Mouse (Mus musculus) kidney, embryonic 16.5 days (tissue): ENCODE measurements at regions not wholly inside any gene's neighbourhood (a gene's known extent, or its start where the extent isn't known, plus 50 kb on each side); places are given as distances from the start of the nearest gene placed in this dataset.

Experiments used
- ATAC-seq: fragments of 200-750 bp; cut with Nextera tagmentation; 2 replicates; pipeline ENCODE4 v1.8.0; 2017; ENCODE audit warnings: moderate TSS enrichment; ENCODE audit not compliant: low FRiP score, low TSS enrichment
- H3K27ac ChIP-seq: fragments of 300-500 bp; sonication (generic); 2 replicates; pipeline ENCODE4 v1.5.1; 2014; ENCODE audit warnings: low read length
- H3K27me3 ChIP-seq: fragments of 300-500 bp; sonication (generic); 2 replicates; pipeline ENCODE4 v1.6.1; 2014; ENCODE audit warnings: low read length, control low read depth, mixed read lengths; ENCODE audit not compliant: insufficient read depth
- H3K36me3 ChIP-seq: fragments of 300-500 bp; sonication (generic); 2 replicates; pipeline ENCODE4 v1.6.1; 2014; ENCODE audit warnings: low read length, control low read depth, mixed read lengths; ENCODE audit not compliant: insufficient read depth
- H3K4me1 ChIP-seq: fragments of 300-500 bp; sonication (generic); 2 replicates; pipeline ENCODE4 v1.6.1; 2014; ENCODE audit warnings: low read length, control low read depth, mixed read lengths; ENCODE audit not compliant: insufficient read depth
- H3K4me2 ChIP-seq: fragments of 300-500 bp; sonication (generic); replicated peaks from 2 replicates; pipeline ENCODE4 v1.6.1; 2014; ENCODE audit warnings: low read depth, low read length
- H3K4me3 ChIP-seq: fragments of 300-500 bp; sonication (generic); 2 replicates; pipeline ENCODE4 v1.5.1; 2014; ENCODE audit warnings: mild to moderate bottlenecking, low read length
- H3K9ac ChIP-seq: fragments of 300-500 bp; sonication (generic); replicated peaks from 2 replicates; pipeline ENCODE4 v1.6.1; 2014; ENCODE audit warnings: low read length
- H3K9me3 ChIP-seq: fragments of 300-500 bp; sonication (generic); 2 replicates; pipeline ENCODE4 v1.6.1; 2016; ENCODE audit warnings: low read length, control low read depth
- WGBS: fragments of 180-500 bp; shearing (Covaris S2); extraction: QIAGEN DNeasy Blood & Tissue Kit; methylation state at CpG from one replicate; pipeline ENCODE4 v1.1.7; 2014; 5-methylcytosine and 5-hydroxymethylcytosine counted together

DNA sequence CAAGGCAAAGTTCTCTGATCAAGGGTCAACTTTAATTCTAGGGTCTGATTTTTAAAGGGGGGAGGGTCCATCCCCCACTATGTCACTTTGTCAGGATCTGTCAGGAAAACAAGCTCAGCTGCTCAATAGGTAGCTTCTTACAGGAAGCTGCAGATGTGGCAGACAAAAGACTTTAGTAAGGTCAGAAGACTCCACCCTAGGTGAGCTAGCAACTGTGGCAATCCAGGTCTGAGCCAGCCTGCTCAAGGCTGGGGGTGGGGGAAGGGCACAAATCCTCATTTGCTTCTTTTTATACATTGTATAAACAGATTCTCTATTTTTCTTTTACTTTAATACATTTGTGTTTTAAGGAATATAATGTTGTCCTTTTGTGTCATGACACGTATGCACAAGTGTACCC lies 1242.3 kb downstream of the Hace1 start:
- Histone ChIP-seq H3K9me3 (no peaks in the 10 kb centered on the region), H3K4me1 (no peaks in the 10 kb centered on the region), H3K4me3 (no peak overlapping the region), H3K27me3 (no peaks in the 10 kb centered on the region), H3K4me2 (no peak overlapping the region), H3K36me3 (no peaks in the 10 kb centered on the region), H3K9ac (no peak overlapping the region), H3K27ac (no peak overlapping the region)
- WGBS: 97% methylated on average over 1 of the region's 1 CpGs
- no peak for ATAC-seq

DNA sequence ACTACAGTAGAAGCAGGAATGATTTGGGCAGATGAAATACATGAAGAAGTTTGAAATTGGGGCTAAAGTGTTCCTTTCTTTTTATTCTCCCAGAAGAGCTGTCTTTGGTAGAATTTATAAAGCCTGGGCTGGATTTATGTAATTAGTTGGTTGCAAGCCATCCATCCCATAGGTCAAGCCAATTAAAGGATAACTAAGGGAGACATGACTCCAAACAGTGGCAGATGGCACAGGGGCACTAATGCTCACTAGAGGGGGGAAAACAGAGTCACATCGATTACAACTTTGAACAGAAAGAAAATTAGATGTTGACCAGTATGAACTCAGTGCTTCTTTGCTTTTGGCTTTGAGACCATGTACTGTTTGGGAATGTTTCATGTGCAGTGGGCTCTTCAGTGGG lies 1246.2 kb downstream of the Hace1 start:
- no peak for ATAC-seq
- H3K36me3 ChIP-seq: no peaks in the 10 kb centered on the region
- H3K4me2 ChIP-seq: no peak overlapping the region
- no peak overlapping the region for H3K27ac ChIP-seq
- 93% methylated on average over 1 of the region's 1 CpGs for WGBS
- no peak overlapping the region for H3K4me3 ChIP-seq
- no peaks in the 10 kb centered on the region for H3K27me3 ChIP-seq
- no peaks in the 10 kb centered on the region for H3K4me1 ChIP-seq
- no peaks in the 10 kb centered on the region for H3K9me3 ChIP-seq
- no peak overlapping the region for H3K9ac ChIP-seq

DNA sequence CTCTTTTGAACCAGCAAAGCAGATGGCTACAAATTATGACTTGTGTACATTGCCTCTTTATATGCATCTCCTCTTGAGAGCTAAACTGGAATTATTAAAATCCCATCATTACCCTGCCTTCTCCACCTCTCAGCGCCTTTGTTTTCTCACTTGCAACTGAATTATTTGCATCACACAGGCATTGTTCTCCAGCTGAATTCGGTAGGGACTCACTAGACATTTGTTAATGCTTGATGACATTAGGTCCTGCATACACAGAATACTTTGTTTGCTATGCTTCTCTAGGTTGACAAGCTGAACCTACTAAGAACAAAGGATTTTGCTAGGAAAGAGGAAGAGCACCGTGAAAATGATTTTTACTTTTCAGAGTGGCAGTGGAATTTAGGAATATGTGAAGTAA lies 1248.4 kb downstream of the Hace1 start:
- Histone ChIP-seq H3K9me3 (no peaks in the 10 kb centered on the region), H3K27me3 (no peaks in the 10 kb centered on the region), H3K4me2 (no peak overlapping the region), H3K4me1 (no peaks in the 10 kb centered on the region), H3K9ac (no peak overlapping the region), H3K4me3 (no peak overlapping the region), H3K36me3 (no peaks in the 10 kb centered on the region), H3K27ac (no peak overlapping the region)
- no peak for ATAC-seq
- 61% methylated on average over 3 of the region's 3 CpGs for WGBS

GRCm38 (mm10) chr10:46826639-46827038 lies 1249.0 kb downstream of the Hace1 start:
- Histone ChIP-seq H3K27me3 (no peaks in the 10 kb centered on the region), H3K4me2 (no peak overlapping the region), H3K27ac (no peak overlapping the region), H3K4me1 (no peaks in the 10 kb centered on the region), H3K9me3 (no peaks in the 10 kb centered on the region), H3K4me3 (no peak overlapping the region), H3K36me3 (no peaks in the 10 kb centered on the region), H3K9ac (no peak overlapping the region)
- WGBS: 69% methylated on average over 1 of the region's 1 CpGs
- ATAC-seq: no peak

- Histone ChIP-seq H3K9ac (no peak overlapping the region), H3K9me3 (no peaks in the 10 kb centered on the region), H3K4me2 (no peak overlapping the region), H3K36me3 (no peaks in the 10 kb centered on the region), H3K27ac (no peak overlapping the region), H3K27me3 (no peaks in the 10 kb centered on the region), H3K4me3 (no peak overlapping the region), H3K4me1 (no peaks in the 10 kb centered on the region)
- 83% methylated on average over 1 of the region's 1 CpGs for WGBS
- no peak for ATAC-seq
Observed at GRCm38 (mm10) chr10:46827109-46827812, 1249.6 kb downstream of the Hace1 start.

GRCm38 (mm10) chr10:46828164-46828563 lies 1250.5 kb downstream of the Hace1 start:
- Histone ChIP-seq H3K9ac (no peak overlapping the region), H3K4me1 (no peaks in the 10 kb centered on the region), H3K27ac (no peak overlapping the region), H3K27me3 (no peaks in the 10 kb centered on the region), H3K4me2 (no peak overlapping the region), H3K9me3 (no peaks in the 10 kb centered on the region), H3K4me3 (no peak overlapping the region), H3K36me3 (no peaks in the 10 kb centered on the region)
- ATAC-seq: no peak
- WGBS: 82% methylated on average over 2 of the region's 2 CpGs

GRCm38 (mm10) chr10:46845578-46846314 lies 1268.1 kb downstream of the Hace1 start:
- no peaks in the 10 kb centered on the region for H3K4me1 ChIP-seq
- H3K27me3 ChIP-seq: no peaks in the 10 kb centered on the region
- 80% methylated on average over 3 of the region's 3 CpGs for WGBS
- no peak overlapping the region for H3K27ac ChIP-seq
- H3K4me2 ChIP-seq: no peak overlapping the region
- ATAC-seq: no peak
- no peaks in the 10 kb centered on the region for H3K36me3 ChIP-seq
- H3K4me3 ChIP-seq: no peak overlapping the region
- no peak overlapping the region for H3K9ac ChIP-seq
- H3K9me3 ChIP-seq: no peaks in the 10 kb centered on the region
